Mouse (Mus musculus): ENCODE measurements around the gene Cdhr5. TPM values are rescaled to one million over a fixed set of nuclear protein-coding genes. Genes with fewer than 3 reads are reported as not detected.
"Not testable (repeated sequence)": the region's sequence is repeated elsewhere in the genome, so short reads cannot be mapped to it uniquely, and the experiment has no call there.

Cdhr5 gene
- polyA plus RNA-seq, 1 experiment: 1,345 TPM

DNA sequence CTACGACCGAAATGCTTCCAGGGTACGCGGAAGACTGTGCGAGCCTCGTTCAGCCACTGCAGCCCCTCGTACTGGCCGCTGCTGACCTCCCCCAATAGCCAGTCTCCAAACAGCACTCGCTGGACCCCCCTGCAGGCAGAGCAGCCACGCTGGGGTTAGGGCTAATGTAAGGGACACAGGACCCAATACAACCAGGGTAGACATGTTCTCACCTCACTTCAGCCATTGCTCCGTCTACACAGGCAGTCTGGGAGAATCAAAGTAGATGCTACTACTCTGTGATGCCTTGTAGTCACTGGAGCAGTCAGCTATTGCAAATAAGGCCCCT, 11.2 kb downstream of the Cdhr5 start:
- 35% methylated on average over 11 of the region's 11 CpGs for WGBS
- H3K27ac ChIP-seq (ENCODE audit: insufficient read depth, low read depth, low read length): peak overlapping the region; percentile 97
- no peaks in the 10 kb centered on the region for H3K27me3 ChIP-seq (ENCODE audit: control insufficient read depth, insufficient read depth, low read length)
- H3K4me1 ChIP-seq (ENCODE audit: control insufficient read depth, insufficient read depth, insufficient read length, low read length): peaks cover 24% of the 10 kb centered on the region
- H3K4me3 ChIP-seq (ENCODE audit: low read depth, low read length): peak overlapping the region; percentile 58
- H3K36me3 ChIP-seq (ENCODE audit: control insufficient read depth, insufficient read depth, low read length): peaks cover 57% of the 10 kb centered on the region
- TF ChIP-seq CTCF (IDR thresholded peaks at IDR 0.05; ENCODE audit: extremely low read depth, insufficient read length, insufficient replicate concordance, low read depth, low read length) (no peak), POLR2A (IDR thresholded peaks at IDR 0.05; ENCODE audit: low read depth, low read length) (no peak)

DNA sequence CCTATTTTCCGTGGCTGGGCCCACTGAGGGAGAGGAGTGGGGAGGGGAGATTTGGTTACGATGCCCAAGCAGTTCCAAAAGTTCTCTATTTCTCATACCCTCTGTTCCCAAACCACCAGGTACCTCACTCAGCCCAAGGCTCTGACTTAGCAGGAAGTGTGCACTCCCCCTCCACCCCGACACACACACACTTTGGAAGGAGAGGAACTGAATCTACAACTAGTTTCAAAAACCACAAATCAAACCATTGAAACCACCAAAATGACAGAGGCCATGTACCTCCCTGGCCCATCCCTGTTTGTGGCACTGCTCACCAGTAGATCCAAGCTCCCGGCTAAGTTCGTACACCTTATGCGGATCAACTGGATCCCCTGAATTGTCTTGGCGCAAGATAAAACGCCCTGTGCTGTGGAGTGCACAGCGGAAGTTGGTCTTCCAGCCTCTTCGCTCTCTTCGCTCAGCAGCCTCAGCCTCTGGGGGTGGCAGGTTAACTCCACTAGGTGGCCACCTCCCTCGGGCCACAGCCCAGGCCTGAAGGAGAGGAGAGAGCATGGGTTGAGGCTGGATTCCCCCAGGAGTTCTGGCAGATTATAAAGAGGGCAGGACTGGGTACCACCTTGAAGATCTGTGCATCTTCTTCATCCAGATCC, 11.7 kb downstream of the Cdhr5 start:
- Histone ChIP-seq H3K27me3 (ENCODE audit: control insufficient read depth, insufficient read depth, low read length) (no peaks in the 10 kb centered on the region), H3K36me3 (ENCODE audit: control insufficient read depth, insufficient read depth, low read length) (peaks cover 57% of the 10 kb centered on the region), H3K4me1 (ENCODE audit: control insufficient read depth, insufficient read depth, insufficient read length, low read length) (peaks cover 24% of the 10 kb centered on the region), H3K4me3 (ENCODE audit: low read depth, low read length) (peak overlapping the region; percentile 58), H3K27ac (ENCODE audit: insufficient read depth, low read depth, low read length) (peak overlapping the region; percentile 97)
- TF ChIP-seq POLR2A (IDR thresholded peaks at IDR 0.05; ENCODE audit: low read depth, low read length): no peak
- TF ChIP-seq CTCF (IDR thresholded peaks at IDR 0.05; ENCODE audit: extremely low read depth, insufficient read length, insufficient replicate concordance, low read depth, low read length): peak; percentile 59
- 16% methylated on average over 12 of the region's 12 CpGs for WGBS

DNA sequence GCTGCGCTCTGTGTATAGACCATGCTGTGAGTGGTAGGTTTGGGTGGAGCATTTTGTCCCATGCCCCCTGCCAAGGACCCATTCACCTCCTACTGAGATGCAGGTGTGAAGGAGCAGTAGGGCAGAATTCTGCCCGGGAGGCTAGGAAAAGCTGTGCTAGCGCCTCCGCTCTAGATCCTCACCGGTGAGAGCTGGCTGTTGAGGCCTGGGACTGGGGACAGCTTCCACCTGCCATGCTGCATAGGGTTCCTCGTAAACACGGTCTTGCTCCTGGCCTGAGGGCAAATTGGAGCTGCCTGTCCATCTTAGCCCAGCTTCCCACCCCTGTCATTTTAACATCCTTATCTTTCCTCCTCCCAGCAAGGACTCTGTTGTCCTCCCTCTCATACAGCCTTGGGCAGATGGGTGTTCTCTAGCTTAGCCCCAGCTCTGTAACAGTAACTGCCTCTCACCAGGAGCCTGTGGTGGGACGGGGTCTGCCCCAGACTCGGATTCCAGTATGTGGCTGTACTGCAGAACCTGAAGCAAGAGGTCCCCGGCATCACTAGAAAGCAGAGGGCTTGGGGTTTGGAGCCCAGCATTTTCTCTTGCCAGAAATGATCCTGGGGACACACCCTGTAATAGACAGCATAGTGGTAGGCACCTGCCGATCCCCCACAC, 12.4 kb downstream of the Cdhr5 start:
- TF ChIP-seq CTCF (IDR thresholded peaks at IDR 0.05; ENCODE audit: extremely low read depth, insufficient read length, insufficient replicate concordance, low read depth, low read length) (no peak), POLR2A (IDR thresholded peaks at IDR 0.05; ENCODE audit: low read depth, low read length) (no peak)
- Histone ChIP-seq H3K27me3 (ENCODE audit: control insufficient read depth, insufficient read depth, low read length) (no peaks in the 10 kb centered on the region), H3K4me1 (ENCODE audit: control insufficient read depth, insufficient read depth, insufficient read length, low read length) (peaks cover 21% of the 10 kb centered on the region), H3K4me3 (ENCODE audit: low read depth, low read length) (peak overlapping the region; percentile 58), H3K27ac (ENCODE audit: insufficient read depth, low read depth, low read length) (no peak overlapping the region), H3K36me3 (ENCODE audit: control insufficient read depth, insufficient read depth, low read length) (peaks cover 58% of the 10 kb centered on the region)
- 76% methylated on average over 11 of the region's 11 CpGs for WGBS

DNA sequence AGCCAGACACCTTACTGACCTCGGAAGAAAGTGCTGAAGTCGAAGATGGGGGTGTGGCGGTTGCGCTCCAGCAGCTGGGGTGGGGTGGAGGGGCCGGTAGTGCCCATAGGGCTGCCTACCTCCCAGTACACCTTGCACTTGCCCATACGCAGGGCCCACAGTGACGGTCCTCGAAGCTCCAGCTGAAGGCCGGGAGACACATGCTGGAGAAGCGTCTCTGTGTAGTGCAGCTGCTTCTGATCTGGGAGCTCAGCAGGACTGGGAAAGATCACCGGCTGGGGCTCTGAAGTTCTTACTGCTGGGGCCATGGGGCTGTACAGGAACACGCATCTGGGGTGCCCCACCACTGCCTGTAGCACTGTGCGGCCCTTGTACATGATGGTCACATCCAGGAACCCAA, 12.9 kb downstream of the Cdhr5 start:
- H3K27me3 ChIP-seq (ENCODE audit: control insufficient read depth, insufficient read depth, low read length): no peaks in the 10 kb centered on the region
- WGBS: 90% methylated on average over 13 of the region's 13 CpGs
- no peak overlapping the region for H3K4me3 ChIP-seq (ENCODE audit: low read depth, low read length)
- no peak overlapping the region for H3K27ac ChIP-seq (ENCODE audit: insufficient read depth, low read depth, low read length)
- H3K4me1 ChIP-seq (ENCODE audit: control insufficient read depth, insufficient read depth, insufficient read length, low read length): peaks cover 16% of the 10 kb centered on the region
- TF ChIP-seq CTCF (IDR thresholded peaks at IDR 0.05; ENCODE audit: extremely low read depth, insufficient read length, insufficient replicate concordance, low read depth, low read length) (no peak), POLR2A (IDR thresholded peaks at IDR 0.05; ENCODE audit: low read depth, low read length) (no peak)
- peaks cover 58% of the 10 kb centered on the region for H3K36me3 ChIP-seq (ENCODE audit: control insufficient read depth, insufficient read depth, low read length)

DNA sequence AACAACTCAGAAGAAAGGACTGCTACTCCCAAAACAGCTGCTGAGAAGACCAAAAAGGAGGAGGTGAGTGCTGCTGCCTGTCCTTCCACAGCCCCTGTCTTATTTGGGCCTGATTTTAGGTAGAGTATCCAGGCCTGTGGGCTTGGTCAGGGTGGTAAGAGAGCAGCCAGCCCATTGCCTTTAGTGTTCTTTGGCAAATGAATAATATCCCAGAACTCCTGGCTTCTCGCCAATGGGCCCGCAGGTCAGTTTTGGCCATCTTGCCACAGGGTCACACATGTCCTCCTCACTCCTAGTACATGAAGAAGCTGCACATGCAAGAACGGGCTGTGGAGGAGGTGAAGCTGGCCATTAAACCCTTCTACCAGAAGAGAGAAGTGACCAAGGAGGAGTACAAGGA, 15.1 kb downstream of the Cdhr5 start:
- peaks cover 78% of the 10 kb centered on the region for H3K36me3 ChIP-seq (ENCODE audit: control insufficient read depth, insufficient read depth, low read length)

DNA sequence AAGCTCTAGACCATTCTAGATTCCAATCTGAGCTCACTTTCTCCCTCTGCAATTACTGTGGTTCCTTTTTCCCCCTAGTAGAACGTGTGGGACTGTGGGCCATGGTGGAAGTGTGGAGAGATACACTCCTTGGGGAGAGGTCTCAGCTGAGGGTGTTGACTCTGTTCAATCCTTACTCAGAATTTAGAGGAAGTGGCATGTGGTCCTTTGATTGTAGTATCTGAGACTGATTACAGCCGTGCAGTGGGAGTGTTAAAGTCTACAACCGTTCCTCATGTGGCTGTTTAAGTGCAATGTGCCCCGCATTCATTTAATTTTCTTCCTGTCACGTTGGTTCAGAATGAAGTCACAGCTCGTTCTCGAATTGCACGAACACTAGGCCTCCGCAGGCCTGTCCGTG, 20.4 kb downstream of the Cdhr5 start:
- Histone ChIP-seq H3K4me3 (ENCODE audit: low read depth, low read length) (no peak overlapping the region), H3K4me1 (ENCODE audit: control insufficient read depth, insufficient read depth, insufficient read length, low read length) (no peaks in the 10 kb centered on the region), H3K27ac (ENCODE audit: insufficient read depth, low read depth, low read length) (no peak overlapping the region), H3K27me3 (ENCODE audit: control insufficient read depth, insufficient read depth, low read length) (no peaks in the 10 kb centered on the region), H3K36me3 (ENCODE audit: control insufficient read depth, insufficient read depth, low read length) (peaks cover 77% of the 10 kb centered on the region)
- WGBS: 89% methylated on average over 10 of the region's 10 CpGs
- TF ChIP-seq CTCF (IDR thresholded peaks at IDR 0.05; ENCODE audit: extremely low read depth, insufficient read length, insufficient replicate concordance, low read depth, low read length): no peak
- no peak for TF ChIP-seq POLR2A (IDR thresholded peaks at IDR 0.05; ENCODE audit: low read depth, low read length)

More for the DNA sequence above, 15.1 kb downstream of the Cdhr5 start:
- no peak overlapping the region for H3K27ac ChIP-seq (ENCODE audit: insufficient read depth, low read depth, low read length)
- peaks cover 12% of the 10 kb centered on the region for H3K4me1 ChIP-seq (ENCODE audit: control insufficient read depth, insufficient read depth, insufficient read length, low read length)
- no peak overlapping the region for H3K4me3 ChIP-seq (ENCODE audit: low read depth, low read length)
- H3K27me3 ChIP-seq (ENCODE audit: control insufficient read depth, insufficient read depth, low read length): no peaks in the 10 kb centered on the region
- 85% methylated on average over 3 of the region's 3 CpGs for WGBS
- no peak for TF ChIP-seq POLR2A (IDR thresholded peaks at IDR 0.05; ENCODE audit: low read depth, low read length)
- TF ChIP-seq CTCF (IDR thresholded peaks at IDR 0.05; ENCODE audit: extremely low read depth, insufficient read length, insufficient replicate concordance, low read depth, low read length): no peak

DNA sequence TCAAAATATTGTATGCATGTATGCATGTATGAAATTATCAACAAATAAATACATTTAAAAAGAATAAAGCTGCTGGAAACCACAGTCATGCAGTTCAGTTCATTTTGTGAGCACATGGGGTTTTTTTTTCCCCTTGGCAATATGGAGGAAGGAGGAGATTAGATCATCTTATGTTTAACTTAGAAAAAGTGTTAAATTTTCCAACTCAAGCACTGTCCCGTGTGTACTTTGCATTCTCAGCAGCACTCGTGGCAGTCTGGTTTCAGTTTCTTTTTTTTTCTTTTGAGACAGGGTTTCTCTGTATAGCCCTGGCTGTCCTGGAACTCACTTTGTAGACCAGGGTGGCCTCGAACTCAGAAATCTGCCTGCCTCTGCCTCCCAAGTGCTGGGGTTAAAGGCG, 26.1 kb downstream of the Cdhr5 start:
- WGBS: 75% methylated on average over 4 of the region's 4 CpGs
- not testable (repeated sequence) for H3K27ac ChIP-seq (ENCODE audit: insufficient read depth, low read depth, low read length); H3K4me3 ChIP-seq (ENCODE audit: low read depth, low read length); H3K27me3 ChIP-seq (ENCODE audit: control insufficient read depth, insufficient read depth, low read length); H3K4me1 ChIP-seq (ENCODE audit: control insufficient read depth, insufficient read depth, insufficient read length, low read length)
- peaks cover 64% of the 10 kb centered on the region for H3K36me3 ChIP-seq (ENCODE audit: control insufficient read depth, insufficient read depth, low read length)

All from small intestine, adult 2 months (tissue).